Mouse (Mus musculus) right cerebral cortex, postnatal 25 days (tissue): ENCODE results near the gene Lgals2.
A peak's percentile ranks its signal among the peaks of the same experiment; 100 is the strongest.
"Not testable (repeated sequence)": the region's sequence is repeated elsewhere in the genome, so short reads cannot be mapped to it uniquely, and the experiment has no call there.

Experiments
- DNase-seq: peaks from one replicate; pipeline ENCODE4 v3.0.0; 2022

Gene Lgals2

DNA sequence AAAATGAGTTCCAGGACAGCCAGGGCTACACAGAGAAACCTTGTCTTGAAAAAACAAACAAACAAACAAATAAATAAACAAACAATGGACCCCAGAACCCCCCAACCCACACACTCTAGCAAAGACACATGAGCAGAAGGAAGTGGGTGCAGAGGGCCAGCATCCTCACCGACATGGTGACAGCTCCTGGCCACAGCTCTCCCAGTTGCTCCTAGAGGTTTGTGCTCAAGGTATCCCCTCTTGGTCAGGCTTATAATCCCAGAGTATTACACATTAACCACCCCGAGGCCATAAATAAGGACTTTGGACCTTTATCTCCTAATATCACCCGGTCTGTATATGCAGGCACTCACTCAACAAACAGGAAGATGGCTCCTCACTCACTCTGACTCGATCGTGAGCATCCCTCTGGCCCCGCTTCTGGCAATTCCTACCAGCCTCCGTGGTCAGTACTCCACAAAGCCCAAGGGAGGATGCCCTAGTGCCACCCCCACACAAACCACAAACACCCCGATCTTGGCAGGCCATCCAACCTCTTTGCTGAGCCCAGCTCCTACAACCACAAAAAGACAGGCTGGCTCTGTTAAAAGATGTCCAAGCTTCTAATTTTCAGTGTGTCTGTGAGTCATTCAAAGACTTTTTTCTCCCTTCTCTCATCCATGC lies at the start of gene Lgals2:
Lgals2 (minus strand) TSS at position 227 of the 663 bp plus-strand sequence.
- DNase-seq = no peak

DNA sequence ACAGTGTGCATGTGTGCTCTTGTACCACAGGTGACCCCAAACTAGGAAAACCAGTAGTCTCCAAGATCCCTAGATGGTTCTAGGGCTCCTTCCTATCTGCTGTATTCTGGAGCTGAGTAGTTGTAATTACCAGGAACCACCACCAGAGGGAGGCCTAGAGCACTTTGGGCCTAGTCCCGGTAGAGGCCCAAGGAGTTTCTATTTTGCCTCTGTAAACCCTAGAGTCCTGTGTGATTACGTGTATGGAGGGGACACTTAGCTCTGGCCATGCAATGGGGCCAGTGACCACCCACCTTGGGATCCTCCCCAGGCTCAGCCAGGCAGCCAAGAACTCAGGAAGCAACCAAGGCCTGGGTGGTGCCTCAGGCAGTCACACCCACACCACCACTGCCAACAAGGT lies 47.9 kb upstream of the Lgals2 start:
- peak; percentile 75 for DNase-seq

DNA sequence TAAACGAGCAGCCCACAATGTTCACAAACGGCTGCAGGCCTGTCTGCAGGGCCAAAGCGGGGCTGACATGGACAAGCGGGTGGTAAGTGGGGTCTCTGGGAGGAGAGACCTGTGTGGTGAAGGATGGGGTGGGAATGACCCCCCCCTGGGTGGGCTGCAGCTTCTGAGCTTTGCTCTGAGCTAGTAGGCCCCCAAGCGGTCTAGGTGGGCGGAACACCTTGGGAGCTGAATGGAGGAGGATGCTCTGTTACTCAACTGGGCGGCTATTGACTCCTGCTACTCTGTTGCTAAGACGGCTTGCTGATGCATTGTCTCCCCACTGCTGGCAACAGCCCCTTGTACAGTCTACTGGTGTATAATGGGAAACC lies 46.1 kb upstream of the Lgals2 start:
- no peak for DNase-seq

DNA sequence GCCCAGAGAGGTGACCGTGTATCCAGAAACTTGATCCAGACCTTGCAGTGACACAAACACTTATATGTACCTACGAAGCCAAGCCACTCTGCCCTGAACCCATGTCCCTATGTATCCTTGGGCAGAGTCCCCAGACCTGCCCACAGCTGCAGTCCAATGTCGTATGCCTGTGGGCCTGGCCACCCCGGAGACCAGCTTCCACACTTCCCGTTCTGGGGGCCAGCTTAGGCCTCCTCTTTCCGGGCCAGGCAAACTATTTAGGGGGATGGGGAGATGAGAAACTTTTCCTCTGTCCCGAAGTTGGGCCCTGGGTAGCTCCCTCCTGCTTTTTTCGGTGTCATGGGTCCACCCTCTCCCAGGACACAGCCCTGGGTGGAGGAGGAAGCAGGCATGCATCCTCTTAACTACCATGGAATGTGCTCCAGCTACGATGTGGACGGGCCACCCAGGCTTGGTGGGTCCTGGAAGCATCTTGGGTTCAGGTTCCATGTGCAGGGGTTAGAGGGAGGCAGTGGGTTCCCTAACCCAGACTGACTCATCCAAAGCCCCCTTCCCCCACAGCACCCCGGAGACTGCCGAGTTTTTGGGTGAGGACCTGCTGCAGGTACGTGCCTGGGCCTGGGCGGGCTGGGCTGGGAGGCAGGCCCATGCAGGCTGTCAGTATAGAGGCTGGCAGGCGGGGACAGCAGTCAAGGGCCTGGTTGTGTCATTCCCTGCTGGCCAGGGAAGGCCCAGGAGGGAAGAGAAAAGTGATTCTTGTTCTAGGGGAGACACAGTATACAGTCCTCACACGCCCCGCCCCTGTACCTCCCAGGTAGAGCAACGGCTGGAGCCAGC lies 45.5 kb upstream of the Lgals2 start:
- no peak for DNase-seq

DNA sequence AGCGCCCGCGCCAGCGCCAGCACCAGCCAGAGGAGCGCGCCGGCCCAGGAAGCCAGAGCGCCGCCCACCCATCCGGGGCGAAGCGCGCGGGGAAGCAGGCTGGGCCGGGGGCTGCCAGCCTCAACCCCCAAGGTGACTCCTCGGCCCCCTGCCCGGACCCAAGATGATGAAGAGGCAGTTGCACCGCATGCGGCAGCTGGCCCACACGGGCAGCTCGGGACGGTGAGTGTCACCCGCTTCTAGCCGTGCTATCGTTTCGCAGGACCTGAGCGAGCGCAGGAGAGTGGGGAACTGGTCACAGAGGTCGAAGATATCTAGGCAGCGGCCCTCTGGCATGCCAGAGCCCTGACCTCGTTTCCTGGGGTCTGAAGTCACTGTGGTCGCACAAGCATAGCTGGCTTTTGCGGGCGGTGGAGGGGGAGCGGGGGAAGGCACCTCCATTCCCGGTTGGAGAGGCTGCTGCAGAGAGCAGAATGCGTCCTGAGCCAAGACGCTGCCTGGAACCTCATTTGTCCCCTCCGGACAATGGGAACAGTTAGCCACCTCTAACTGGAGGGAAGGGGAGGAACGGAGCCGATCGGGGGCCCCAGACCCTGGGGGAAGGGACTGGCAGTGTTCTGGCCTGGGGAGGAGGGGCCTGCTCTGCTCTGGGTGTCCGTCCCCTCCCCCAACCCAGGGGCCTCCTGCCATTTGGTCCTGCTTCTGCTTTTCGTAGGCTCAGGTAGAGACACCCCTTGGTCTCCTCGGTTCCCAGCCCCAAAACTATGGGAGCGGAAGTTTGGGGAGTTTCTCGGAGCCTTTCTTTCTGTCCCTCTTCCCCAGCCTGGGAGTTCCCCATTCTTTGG lies 44.6 kb upstream of the Lgals2 start, which contains the start of gene Sh3bp1:
Sh3bp1 (plus strand) TSS at position 29 of the 845 bp plus-strand sequence.
- peak; percentile 68 for DNase-seq

DNA sequence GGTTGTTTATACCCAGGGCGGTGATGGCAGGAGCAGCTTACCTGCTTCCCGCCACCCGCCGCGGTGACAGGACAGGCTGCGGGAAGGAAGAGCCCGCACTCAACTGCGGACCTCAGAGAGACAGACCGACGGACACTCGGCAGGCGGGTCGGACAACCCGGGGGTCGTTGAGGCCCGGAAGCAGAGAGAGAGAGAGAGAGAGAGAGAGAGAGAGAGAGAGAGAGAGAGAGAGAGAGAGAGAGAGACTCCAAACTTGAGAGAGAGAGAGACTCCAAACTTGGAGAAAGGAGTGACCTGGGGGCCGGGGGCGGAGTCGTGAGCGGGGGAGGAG lies 44.0 kb upstream of the Lgals2 start, which contains the start of gene Gm49510:
Gm49510 (plus strand) TSS at position 259 of the 331 bp plus-strand sequence.
- DNase-seq = no peak

DNA sequence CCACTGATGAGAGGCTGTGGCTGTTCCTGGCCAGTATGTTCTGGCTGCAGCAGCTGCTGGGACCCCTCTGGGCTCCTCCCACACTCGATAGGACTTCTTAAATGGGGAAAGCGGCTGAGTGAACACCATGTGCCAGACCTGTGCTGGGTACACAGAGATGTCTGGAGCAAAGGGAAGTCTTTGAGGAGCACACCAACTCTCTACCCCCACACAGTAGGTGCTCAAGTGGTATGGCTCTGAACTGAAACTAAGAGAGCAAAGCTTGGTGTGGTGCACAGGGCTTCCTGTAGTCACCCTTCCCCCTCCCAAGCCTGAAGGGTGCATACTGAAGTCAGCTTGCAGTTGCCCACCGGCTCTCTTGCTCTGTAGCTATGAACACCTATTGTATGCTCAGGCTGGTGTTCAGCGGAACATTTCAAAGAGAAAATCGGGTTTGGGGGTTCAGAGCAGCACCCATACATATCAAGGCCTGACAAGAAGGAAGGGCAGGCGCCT lies 43.2 kb upstream of the Lgals2 start:
- no peak for DNase-seq

DNA sequence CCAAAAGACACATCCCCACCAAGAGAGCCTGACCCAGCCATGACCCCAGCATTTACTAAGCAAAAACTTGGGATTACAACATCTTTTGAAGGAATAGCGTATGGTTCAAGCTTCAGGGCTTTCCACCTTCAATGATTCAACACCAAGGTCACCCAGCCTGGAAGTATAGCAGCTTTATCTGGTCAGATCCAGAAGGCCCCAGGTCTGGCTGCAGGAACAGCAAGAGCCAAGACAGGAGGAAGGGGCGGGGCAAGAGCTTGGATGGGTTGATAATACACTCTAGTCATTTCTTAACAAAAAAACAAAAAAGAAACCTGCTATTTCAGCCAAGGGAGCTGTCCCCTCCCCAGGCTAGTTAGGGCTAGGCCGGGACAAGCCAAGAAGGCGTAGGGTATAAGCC lies 42.2 kb upstream of the Lgals2 start:
- no peak for DNase-seq

DNA sequence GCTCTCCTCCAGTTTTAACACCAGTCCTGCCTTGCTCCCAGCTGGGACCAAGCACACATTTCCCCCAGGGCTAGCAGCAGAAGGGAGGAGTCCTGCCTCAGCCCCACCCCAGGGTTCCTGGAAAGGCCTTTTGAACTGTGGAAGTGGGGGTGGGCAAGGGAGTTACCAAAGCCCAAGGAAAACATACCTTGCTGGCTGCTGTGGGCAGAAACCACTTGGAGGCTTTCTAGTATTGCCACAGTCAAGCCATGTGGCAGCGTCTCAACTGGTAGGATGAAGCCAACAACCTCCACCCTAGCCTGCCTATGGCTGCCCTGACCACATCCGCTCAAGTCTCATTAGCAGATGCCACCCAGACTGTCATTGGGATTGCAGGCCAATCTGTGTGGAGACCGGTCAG lies 40.8 kb upstream of the Lgals2 start:
- no peak for DNase-seq

DNA sequence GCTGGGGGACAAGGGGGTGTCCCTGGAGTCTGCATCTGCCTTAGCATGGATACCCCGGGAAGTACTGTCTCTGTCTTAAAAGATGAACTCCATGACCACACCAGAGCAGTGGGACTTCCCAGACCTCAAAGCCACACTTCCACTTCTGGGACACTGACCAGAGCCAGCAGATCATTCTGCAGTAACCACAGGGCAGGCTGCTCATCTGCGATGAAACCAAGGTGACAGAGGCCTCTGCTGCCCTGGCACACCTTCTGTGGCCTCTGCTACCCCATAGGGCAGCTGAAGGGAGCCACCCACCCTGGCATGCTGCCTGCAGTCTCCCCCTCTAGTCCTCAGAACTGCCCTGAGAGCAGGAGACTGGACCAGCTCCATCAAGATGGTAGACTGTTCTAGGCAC lies 40.4 kb upstream of the Lgals2 start:
- no peak for DNase-seq

DNA sequence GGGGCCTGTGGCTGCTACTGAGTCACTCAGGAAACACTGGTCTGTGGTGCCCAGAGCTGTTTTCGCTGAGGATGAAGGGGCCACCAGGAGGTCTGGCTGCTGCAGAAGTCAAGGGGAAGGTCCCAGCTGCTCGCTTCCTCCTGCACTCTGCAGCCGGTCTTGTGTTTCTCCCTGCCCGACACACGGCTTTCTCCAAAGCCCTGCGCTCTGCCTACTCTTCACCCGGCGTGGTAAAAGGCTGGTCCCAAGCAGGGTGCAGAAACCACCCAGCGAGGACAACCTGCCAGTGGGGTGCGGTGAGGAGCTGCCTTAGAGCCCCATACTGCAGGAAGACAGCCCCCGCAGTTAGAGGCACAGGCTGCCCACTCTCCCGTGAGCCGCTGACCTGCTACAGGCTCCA lies 39.4 kb upstream of the Lgals2 start:
- no peak for DNase-seq

DNA sequence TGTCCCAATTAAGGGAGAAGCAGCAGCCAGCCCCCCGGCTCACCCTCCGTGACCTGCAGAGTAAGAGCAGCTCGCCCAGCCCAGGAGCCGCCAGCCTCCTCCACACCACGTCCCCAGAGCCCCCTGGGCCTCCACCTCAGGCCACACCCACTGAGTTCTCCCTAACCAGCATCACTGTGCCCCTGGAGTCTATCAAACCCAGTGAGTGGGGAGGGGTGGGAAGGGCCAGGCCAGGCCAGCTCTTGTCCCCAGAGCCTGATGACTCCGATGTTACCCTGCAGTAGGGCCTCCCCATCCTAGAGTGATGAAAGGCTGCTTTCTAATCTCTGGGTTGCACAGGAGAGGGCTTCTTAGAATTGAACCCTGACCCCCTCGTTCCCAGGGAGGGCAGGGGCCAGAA lies 37.1 kb upstream of the Lgals2 start:
- DNase-seq = no peak

DNA sequence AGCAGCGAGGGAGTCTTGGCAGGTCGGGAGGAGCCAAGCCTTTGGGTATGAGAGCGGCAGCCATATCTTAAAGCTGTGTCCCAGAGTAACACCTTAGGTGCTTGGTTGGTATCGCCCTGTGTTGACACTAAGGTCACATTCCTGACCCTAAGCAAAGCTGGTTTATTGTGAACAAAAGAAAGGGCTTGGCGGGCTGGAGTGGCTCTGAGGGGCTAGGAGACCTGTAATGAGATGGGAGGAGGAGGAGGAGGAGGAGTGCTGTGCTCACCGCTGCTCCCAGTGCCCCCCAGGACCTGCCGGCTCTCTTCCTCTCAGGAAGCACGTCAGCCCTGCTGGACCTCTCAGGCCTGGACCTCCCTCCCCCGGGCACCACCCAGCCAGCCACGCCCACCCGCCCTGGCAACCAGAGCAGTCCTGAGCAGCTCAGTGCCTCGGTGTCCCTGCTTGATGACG lies 34.1 kb upstream of the Lgals2 start:
- no peak for DNase-seq

DNA sequence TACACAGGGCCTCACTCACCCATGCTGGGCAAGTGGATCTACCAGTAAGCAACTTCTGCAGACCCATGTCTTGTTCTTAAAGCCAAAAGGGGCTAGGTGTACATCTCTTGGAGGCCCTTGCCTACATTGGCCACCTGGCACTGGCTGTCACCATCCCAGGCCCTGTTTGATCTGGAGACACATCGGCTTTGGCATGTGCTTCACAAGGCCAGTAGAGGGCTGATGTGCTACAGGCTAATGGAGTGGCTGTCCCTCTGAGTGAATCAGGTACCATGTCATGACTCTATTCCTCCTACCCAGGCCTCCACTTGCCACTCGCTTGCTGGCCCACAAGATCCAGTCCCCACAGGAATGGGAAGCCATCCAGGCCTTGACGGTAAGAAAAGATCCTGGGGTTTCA lies 26.5 kb upstream of the Lgals2 start:
- no peak for DNase-seq

DNA sequence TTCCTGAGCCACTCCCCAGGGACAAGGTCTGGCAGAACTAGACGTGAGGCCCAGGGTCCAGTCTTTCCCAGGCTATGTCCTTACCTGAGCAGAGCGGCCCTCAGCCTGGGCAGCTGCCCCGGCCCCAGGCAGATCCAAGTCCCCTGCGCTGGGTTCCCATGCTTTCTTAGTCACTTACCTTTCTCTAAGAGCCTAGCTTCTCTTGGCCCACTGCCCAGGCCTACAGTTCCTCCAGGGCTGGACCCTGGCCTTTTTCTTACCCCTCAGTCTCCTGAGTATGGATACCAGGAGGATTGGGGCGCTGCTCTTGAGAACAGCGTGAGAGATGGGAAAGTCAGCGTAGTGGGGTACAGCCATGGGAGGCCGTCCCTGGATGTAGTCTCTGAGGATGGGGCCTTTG lies 25.1 kb upstream of the Lgals2 start:
- DNase-seq = no peak

DNA sequence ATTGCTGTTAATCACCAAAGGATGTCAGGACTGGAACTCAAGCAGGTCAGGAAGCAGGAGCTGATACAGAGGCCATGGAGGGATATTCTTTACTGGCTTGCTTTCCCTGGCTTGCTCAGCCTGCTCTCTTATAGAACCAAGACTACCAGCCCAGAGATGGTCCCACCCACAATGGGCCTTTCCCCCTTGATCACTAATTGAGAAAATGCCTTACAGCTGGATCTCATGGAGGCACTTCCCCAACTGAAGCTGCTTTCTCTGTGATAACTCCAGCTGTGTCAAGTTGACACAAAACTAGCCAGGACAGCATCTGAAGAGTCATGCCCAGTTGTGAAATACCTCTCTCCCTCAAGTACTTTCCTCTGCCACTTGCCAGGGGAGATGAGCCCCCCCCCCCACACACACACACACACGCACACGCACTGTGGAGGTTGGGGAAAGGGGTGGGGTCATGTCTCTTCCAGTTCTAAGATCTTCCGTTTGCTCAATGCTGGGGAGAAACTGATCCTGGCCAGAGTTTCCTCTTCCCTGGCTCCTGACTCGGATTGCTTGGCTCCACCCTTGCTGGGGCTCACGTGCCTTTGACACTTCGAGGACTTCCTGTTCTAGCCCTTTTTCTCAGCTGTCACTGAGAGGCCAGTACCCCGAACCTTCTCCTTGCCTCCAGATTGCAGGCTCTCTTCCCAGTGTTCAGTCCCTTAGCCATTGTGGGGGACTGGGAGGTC lies 23.6 kb upstream of the Lgals2 start:
- not testable (repeated sequence) for DNase-seq

DNA sequence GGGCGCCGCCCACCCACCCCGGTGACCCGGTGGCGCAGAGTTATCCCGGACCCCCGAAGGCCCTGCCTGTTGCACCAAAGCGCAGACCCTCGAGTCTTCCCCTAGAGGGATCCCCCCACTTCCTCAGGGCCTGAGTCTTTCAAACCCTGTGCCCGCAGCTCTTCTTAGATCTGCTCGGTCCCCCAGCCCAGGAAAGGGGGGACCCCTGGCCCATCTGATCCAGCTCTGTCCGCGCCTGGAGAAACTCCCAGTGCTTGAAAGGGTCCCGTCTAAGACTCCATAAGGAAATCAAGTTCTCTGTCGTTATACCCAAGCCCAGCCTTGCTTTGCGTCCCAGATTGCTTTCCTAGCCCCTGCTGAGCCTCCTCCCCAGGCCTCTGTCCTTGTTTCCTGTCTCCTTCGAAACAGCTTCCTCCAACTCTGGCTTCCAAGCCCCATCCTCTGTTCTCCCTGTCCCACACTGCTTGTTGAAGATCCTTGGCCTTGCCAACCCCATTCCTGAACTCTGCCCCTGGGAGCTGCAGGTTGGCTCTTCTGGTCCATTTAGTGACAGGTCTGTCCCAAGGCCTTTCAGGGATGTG lies 22.6 kb upstream of the Lgals2 start:
- no peak for DNase-seq

DNA sequence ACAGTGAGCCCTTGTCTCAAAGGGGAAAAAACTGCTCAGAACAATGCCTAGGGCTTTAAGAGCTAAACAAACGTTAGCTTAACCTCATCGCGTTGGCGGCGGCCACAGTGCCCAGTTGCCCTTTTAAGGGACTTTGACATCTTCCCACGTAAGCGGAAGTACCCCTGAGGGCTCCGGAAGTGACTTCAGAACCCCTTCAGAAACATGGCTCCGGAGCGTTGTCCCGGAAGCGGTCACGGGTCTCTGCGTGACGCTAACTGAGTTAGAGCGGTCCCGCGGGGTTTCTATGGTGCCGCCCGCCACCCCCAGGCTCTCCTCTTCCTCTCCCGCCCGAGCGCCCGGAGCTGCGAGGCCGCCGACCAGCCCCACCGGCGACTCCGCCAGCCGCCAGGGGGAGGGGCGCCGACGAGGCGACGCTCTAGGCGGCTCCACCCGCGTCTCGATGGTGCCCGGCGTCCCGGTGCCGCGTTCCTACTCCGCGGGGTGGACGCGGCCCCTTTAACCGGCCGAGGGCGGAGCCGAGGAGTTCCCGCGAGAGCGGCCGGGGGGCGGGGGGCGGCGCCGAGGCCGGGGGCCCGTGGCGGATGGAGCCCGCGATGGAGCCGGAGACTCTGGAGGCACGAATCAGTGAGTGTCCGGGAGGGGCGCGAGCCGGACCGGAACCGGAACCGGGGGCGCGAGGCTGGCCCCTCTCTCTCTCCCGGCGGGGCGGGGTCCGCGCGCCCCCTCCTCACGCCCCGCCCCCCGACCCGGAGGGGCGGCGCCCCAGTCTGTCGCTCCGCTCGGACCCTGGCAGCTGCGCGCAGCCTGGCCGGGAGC lies 21.9 kb upstream of the Lgals2 start, which contains the start of gene Gga1:
Gga1 (plus strand) TSS at position 200 of the 819 bp plus-strand sequence.
- DNase-seq = peak; percentile 93

DNA sequence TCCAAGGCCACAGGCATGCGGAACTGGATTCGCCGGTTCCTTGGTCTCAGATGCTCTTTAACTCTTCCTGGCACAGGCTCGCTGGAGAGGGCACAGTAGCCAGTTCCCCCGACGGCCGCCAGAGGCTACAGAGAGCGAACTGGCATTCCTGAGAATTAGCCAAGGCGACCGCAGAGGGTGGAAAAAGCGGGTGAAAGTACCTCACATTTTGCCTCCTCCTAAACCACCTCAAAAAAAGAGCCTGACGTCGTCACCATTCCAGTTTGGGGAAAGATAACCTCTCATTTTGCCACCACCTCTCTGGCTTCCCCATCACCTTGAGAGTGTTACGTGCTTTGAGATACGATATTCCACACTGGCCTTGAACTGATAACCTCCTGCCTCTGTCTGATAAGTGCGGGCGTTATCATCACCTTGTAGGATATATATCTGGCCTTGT lies 20.9 kb upstream of the Lgals2 start:
- peak; percentile 70 for DNase-seq

DNA sequence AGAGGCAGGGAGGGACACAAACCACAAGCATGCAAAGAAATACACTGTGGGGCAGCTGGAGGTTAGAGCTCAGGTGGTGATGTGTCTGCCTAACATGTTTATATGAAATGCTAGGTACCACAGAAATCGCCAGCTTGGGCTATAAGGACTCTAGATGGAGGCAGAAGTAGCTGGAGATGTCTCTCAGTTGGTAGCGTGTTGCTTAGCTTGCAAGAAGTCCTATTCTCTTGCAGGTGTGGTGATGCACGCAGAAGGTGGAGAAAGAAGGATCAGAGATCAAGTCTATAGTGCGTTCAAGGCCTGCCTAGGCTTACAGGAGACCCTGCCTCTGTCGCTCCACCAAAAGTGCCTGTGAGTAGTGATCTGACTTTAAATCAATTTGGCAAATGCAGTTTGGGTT lies 20.2 kb upstream of the Lgals2 start:
- no peak for DNase-seq

DNA sequence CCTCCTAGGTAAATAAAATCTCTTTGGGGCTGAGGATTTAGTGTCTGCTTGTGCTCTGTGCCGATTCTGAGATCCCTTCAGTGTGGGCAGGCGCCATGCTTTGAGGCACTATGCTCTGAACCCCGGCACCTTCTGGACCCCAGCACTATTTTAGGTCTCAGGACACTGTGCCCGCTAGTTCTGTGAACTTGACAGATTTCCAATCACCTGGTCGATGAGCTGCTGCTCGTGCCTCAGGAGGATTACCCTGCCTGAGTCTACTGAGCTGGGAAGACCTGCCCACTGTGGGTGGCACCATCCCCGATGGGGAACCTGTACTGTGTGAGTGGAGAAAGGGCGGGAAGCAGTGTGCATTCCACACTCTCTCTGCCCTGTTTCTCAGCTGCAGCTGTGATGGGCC lies 19.7 kb upstream of the Lgals2 start:
- no peak for DNase-seq
